ENCODE assay signal across 8 mouse cellular contexts in genomic region chr10:126979121-126979635, GRCm38 (mm10). TPM values are rescaled to one million over a fixed set of nuclear protein-coding genes. Genes with fewer than 3 reads are reported as not detected.
DNase-seq lines count a peak whose midpoint lies in the region; ATAC-seq and TF ChIP-seq lines count a peak whose summit lies in the region.

No protein-coding gene starts in this region.

- peak overlapping the region; percentile 99 for H3K4me3 ChIP-seq in forebrain, postnatal 0 days (ENCODE audit: low read depth, low read length)
- peak overlapping the region; percentile 93 for H3K4me3 ChIP-seq in hindbrain, embryonic 15.5 days
- peak overlapping the region; percentile 99 for H3K4me3 ChIP-seq in liver, embryonic 12.5 days
- peak overlapping the region; percentile 100 for H3K4me3 ChIP-seq in neural tube, embryonic 12.5 days

- no peak for TF ChIP-seq CTCF in forebrain, postnatal 0 days (IDR thresholded peaks at IDR 0.05; ENCODE audit: low read depth)

- H3K4me1 ChIP-seq in forebrain, postnatal 0 days (ENCODE audit: insufficient read depth) = peaks cover 26% of the 10 kb centered on the region
- H3K4me1 ChIP-seq in hindbrain, embryonic 15.5 days (replicated peaks) = peaks cover 50% of the 10 kb centered on the region
- H3K4me1 ChIP-seq in liver, embryonic 12.5 days = peaks cover 53% of the 10 kb centered on the region
- peaks cover 47% of the 10 kb centered on the region for H3K4me1 ChIP-seq in neural tube, embryonic 12.5 days

- under 1% methylated on average over 38 of the region's 62 CpGs for whole genome bisulfite sequencing in forebrain, postnatal 0 days
- 1% methylated on average over 53 of the region's 62 CpGs for WGBS in hindbrain, embryonic 15.5 days
- WGBS in liver, embryonic 12.5 days (ENCODE audit: insufficient replicate concordance) = under 1% methylated on average over 46 of the region's 62 CpGs
- WGBS in neural tube, embryonic 12.5 days = 0% methylated on average over 45 of the region's 62 CpGs

- H3K9ac ChIP-seq in forebrain, postnatal 0 days = peak overlapping the region; percentile 92
- peak overlapping the region; percentile 94 for H3K9ac ChIP-seq in hindbrain, embryonic 15.5 days
- peak overlapping the region; percentile 95 for H3K9ac ChIP-seq in liver, embryonic 12.5 days
- peak overlapping the region; percentile 97 for H3K9ac ChIP-seq in neural tube, embryonic 12.5 days

- peak; percentile 21 for ATAC-seq in forebrain, postnatal 0 days
- no peak for ATAC-seq in hindbrain, embryonic 15.5 days (ENCODE audit: low FRiP score, low read depth)
- ATAC-seq in liver, embryonic 12.5 days = peak; percentile 31; the same call in 1 of the 2 replicates
- ATAC-seq in neural tube, embryonic 12.5 days (ENCODE audit: low FRiP score, low read depth) = peak; percentile 45

- peak overlapping the region; percentile 58 for H3K4me2 ChIP-seq in forebrain, postnatal 0 days (ENCODE audit: low read depth)
- H3K4me2 ChIP-seq in hindbrain, embryonic 15.5 days = peak overlapping the region; percentile 75
- peak overlapping the region; percentile 97 for H3K4me2 ChIP-seq in liver, embryonic 12.5 days
- H3K4me2 ChIP-seq in neural tube, embryonic 12.5 days (replicated peaks) = peak overlapping the region; percentile 93

- H3K36me3 ChIP-seq in forebrain, postnatal 0 days (ENCODE audit: insufficient read depth) = no peaks in the 10 kb centered on the region
- H3K36me3 ChIP-seq in hindbrain, embryonic 15.5 days = no peaks in the 10 kb centered on the region
- H3K36me3 ChIP-seq in liver, embryonic 12.5 days = peaks cover 13% of the 10 kb centered on the region; the same call in 1 of the 2 replicates
- no peaks in the 10 kb centered on the region for H3K36me3 ChIP-seq in neural tube, embryonic 12.5 days

- H3K9me3 ChIP-seq in forebrain, postnatal 0 days (ENCODE audit: low read length) = no peaks in the 10 kb centered on the region
- H3K9me3 ChIP-seq in hindbrain, embryonic 15.5 days = no peaks in the 10 kb centered on the region
- no peaks in the 10 kb centered on the region for H3K9me3 ChIP-seq in liver, embryonic 12.5 days (replicated peaks)
- H3K9me3 ChIP-seq in neural tube, embryonic 12.5 days = no peaks in the 10 kb centered on the region

- peak overlapping the region; percentile 100 for H3K27ac ChIP-seq in forebrain, postnatal 0 days (ENCODE audit: low read depth, low read length)
- H3K27ac ChIP-seq in hindbrain, embryonic 15.5 days (replicated peaks) = peak overlapping the region; percentile 100
- peak overlapping the region; percentile 91 for H3K27ac ChIP-seq in liver, embryonic 12.5 days
- peak overlapping the region; percentile 98 for H3K27ac ChIP-seq in neural tube, embryonic 12.5 days

- DNase-seq in layer of hippocampus, adult 9-11 months = peak; percentile 68
- no peak for DNase-seq in layer of hippocampus, adult 8-10 months (ENCODE audit: low spot score in 2 of 2)
- DNase-seq in adrenal gland, postnatal 4 days (ENCODE audit: low spot score in 2 of 2) = peak; percentile 29 to 50
- DNase-seq in forebrain, postnatal 0 days = no peak
- peak; percentile 48 to 70 for DNase-seq in thymus, postnatal 36 days

- no peaks in the 10 kb centered on the region for H3K27me3 ChIP-seq in forebrain, postnatal 0 days (ENCODE audit: insufficient read depth, low read length)
- peaks cover 15% of the 10 kb centered on the region for H3K27me3 ChIP-seq in hindbrain, embryonic 15.5 days
- peaks cover 16% of the 10 kb centered on the region for H3K27me3 ChIP-seq in liver, embryonic 12.5 days (replicated peaks)
- H3K27me3 ChIP-seq in neural tube, embryonic 12.5 days (replicated peaks) = peaks cover 3% of the 10 kb centered on the region; the same call in 1 of the 2 replicates

RNA-seq across cellular contexts. Expression of gene Ctdsp2, which starts 0.7 kb away (rescaled TPM):
- 100 to 1,000 TPM; 104 to 120 (median 111) TPM for total RNA-seq in layer of hippocampus, adult 8-10 months (2022)
- 100 to 1,000 TPM; 244 to 246 TPM for total RNA-seq in adrenal gland, postnatal 4 days (2021)
- total RNA-seq in forebrain, postnatal 0 days (2014; rRNA removed) = 45.9 and 56.0 TPM in 2 replicates
- polyA plus RNA-seq in forebrain, postnatal 0 days (2015; fragmentation: Nextera tagmentation; extraction: Ambion mirVana) = 12.8 and 14.4 TPM in 2 replicates
- 19.0 and 19.4 TPM in 2 replicates for polyA plus RNA-seq in hindbrain, embryonic 15.5 days (2015; fragmentation: Nextera tagmentation; extraction: Ambion mirVana)
- 22.2 and 24.0 TPM in 2 replicates for polyA plus RNA-seq in liver, embryonic 12.5 days (2016; fragmentation: Nextera tagmentation; extraction: Ambion mirVana)
- 39.4 and 42.6 TPM in 2 replicates for polyA plus RNA-seq in neural tube, embryonic 12.5 days (2016; fragmentation: Nextera tagmentation; extraction: Ambion mirVana)

RNA-seq across cellular contexts. Expression of gene Avil, which starts 21.3 kb away (rescaled TPM):
- under 1 TPM; 0.11 to 0.39 (median 0.18) TPM for total RNA-seq in layer of hippocampus, adult 8-10 months (2022)
- under 1 TPM; 0.67 to 0.90 TPM for total RNA-seq in adrenal gland, postnatal 4 days (2021)
- 0.08 and 0.67 TPM in 2 replicates for total RNA-seq in forebrain, postnatal 0 days (2014; rRNA removed)
- polyA plus RNA-seq in forebrain, postnatal 0 days (2015; fragmentation: Nextera tagmentation; extraction: Ambion mirVana) = 0.18 and 0.24 TPM in 2 replicates
- 4.2 and 11.6 TPM in 2 replicates for polyA plus RNA-seq in hindbrain, embryonic 15.5 days (2015; fragmentation: Nextera tagmentation; extraction: Ambion mirVana)
- polyA plus RNA-seq in liver, embryonic 12.5 days (2016; fragmentation: Nextera tagmentation; extraction: Ambion mirVana) = 0.18 and 0.19 TPM in 2 replicates
- polyA plus RNA-seq in neural tube, embryonic 12.5 days (2016; fragmentation: Nextera tagmentation; extraction: Ambion mirVana) = 5.2 and 10.0 TPM in 2 replicates

RNA-seq across cellular contexts. Expression of gene Tsfm, which starts 51.5 kb away (rescaled TPM):
- 10 to 100 TPM; 24.5 to 31.8 (median 27.5) TPM for total RNA-seq in layer of hippocampus, adult 8-10 months (2022)
- 10 to 100 TPM; 67.0 to 70.6 TPM for total RNA-seq in adrenal gland, postnatal 4 days (2021)
- total RNA-seq in forebrain, postnatal 0 days (2014; rRNA removed) = 39.2 and 55.6 TPM in 2 replicates
- polyA plus RNA-seq in forebrain, postnatal 0 days (2015; fragmentation: Nextera tagmentation; extraction: Ambion mirVana) = 45.8 and 52.1 TPM in 2 replicates
- polyA plus RNA-seq in hindbrain, embryonic 15.5 days (2015; fragmentation: Nextera tagmentation; extraction: Ambion mirVana) = 61.6 and 64.7 TPM in 2 replicates
- polyA plus RNA-seq in liver, embryonic 12.5 days (2016; fragmentation: Nextera tagmentation; extraction: Ambion mirVana) = 72.3 and 75.5 TPM in 2 replicates
- polyA plus RNA-seq in neural tube, embryonic 12.5 days (2016; fragmentation: Nextera tagmentation; extraction: Ambion mirVana) = 70.7 and 70.9 TPM in 2 replicates

Comparison
In these comparisons a context has a peak if more than half of its experiments do, and no peak if none do; other contexts are left out.
1. DNase-seq: peak in layer of hippocampus, adult 9-11 months (single experiment), adrenal gland, postnatal 4 days (2 of 2) and thymus, postnatal 36 days (2 of 2); none in layer of hippocampus, adult 8-10 months (0 of 2) and forebrain, postnatal 0 days (single experiment).
2. Peak in every context shown above with its lines, with median percentiles within 50 percentile points of each other: H3K27ac ChIP-seq, H3K4me2 ChIP-seq, H3K4me3 ChIP-seq and H3K9ac ChIP-seq.